Mouse (Mus musculus) C2C12 (cell line): ENCODE measurements at regions not wholly inside any gene's neighbourhood (a gene's known extent, or its start where the extent isn't known, plus 50 kb on each side); places are given as distances from the start of the nearest gene placed in this dataset.

Source experiments
- H3K27me3 ChIP-seq: one replicate; pipeline ENCODE4 v1.6.1; 2011; ENCODE audit not compliant: control insufficient read depth, insufficient read depth, insufficient read length
- H3K36me3 ChIP-seq: one replicate; pipeline ENCODE4 v1.6.1; 2011; ENCODE audit not compliant: control insufficient read depth, insufficient read depth
- H3K4me3 ChIP-seq: one replicate; pipeline ENCODE4 v1.5.1; 2011; ENCODE audit warnings: mild to moderate bottlenecking, control low read depth; ENCODE audit not compliant: poor library complexity, insufficient read depth, severe bottlenecking
- H3K79me2 ChIP-seq: one replicate; pipeline ENCODE4 v1.6.1; 2011; ENCODE audit not compliant: control insufficient read depth, insufficient read depth
- H3K79me3 ChIP-seq: one replicate; pipeline ENCODE4 v1.6.1; 2011; ENCODE audit warnings: low read depth, control low read depth
- H3ac ChIP-seq: one replicate; pipeline ENCODE3; 2011; ENCODE audit warnings: low read depth; ENCODE audit not compliant: control insufficient read depth, insufficient read length
- CEBPB ChIP-seq: IDR thresholded peaks from one replicate; pipeline ENCODE4 v1.6.1; 2011; ENCODE audit warnings: low read depth, mild to moderate bottlenecking, control low read depth, moderate library complexity
- CTCF ChIP-seq: IDR thresholded peaks from one replicate; pipeline ENCODE4 v1.5.1; 2011; ENCODE audit not compliant: control insufficient read depth, insufficient read depth, insufficient read length
- FOSL1 ChIP-seq: IDR thresholded peaks from one replicate; pipeline ENCODE4 v1.8.0; 2011; ENCODE audit warnings: mild to moderate bottlenecking, low read length; ENCODE audit not compliant: poor library complexity, insufficient read depth, severe bottlenecking
- MAX ChIP-seq: IDR thresholded peaks from one replicate; pipeline ENCODE4 v1.6.1; 2011; ENCODE audit warnings: mild to moderate bottlenecking, control low read depth
- MYOD1 ChIP-seq: IDR thresholded peaks from one replicate; pipeline ENCODE4 v1.6.1; 2011; ENCODE audit warnings: low read depth; ENCODE audit not compliant: control insufficient read depth, insufficient read length
- MYOG ChIP-seq: IDR thresholded peaks from one replicate; pipeline ENCODE4 v1.6.1; 2011; ENCODE audit not compliant: control insufficient read depth, insufficient read length; ENCODE audit errors: extremely low read depth
- USF1 ChIP-seq: IDR thresholded peaks from one replicate; pipeline ENCODE4 v1.6.1; 2011; ENCODE audit warnings: low read depth, mild to moderate bottlenecking, control low read depth, moderate library complexity

- no peak overlapping the region for H3ac ChIP-seq
- no peaks in the 10 kb centered on the region for H3K79me3 ChIP-seq
- H3K27me3 ChIP-seq, result no peaks in the 10 kb centered on the region
- no peaks in the 10 kb centered on the region for H3K79me2 ChIP-seq
- H3K36me3 ChIP-seq, result no peaks in the 10 kb centered on the region
- no peak for TF ChIP-seq MYOD1
- TF ChIP-seq MYOG, result no peak
- TF ChIP-seq CEBPB, result no peak
- no peak for TF ChIP-seq CTCF
- TF ChIP-seq FOSL1, result no peak
- no peak for TF ChIP-seq MAX
- no peak for TF ChIP-seq USF1
- no peak overlapping the region for H3K4me3 ChIP-seq
These were observed 52.9 kb upstream of the Klf6 start for GRCm38 (mm10) chr13:5808380-5808779.
